Mouse (Mus musculus) kidney, adult 2 months (tissue): ENCODE results near the gene Pop5. TPM values are rescaled to one million over a fixed set of nuclear protein-coding genes. Genes with fewer than 3 reads are reported as not detected.

ENCODE experiments used
- DNase-seq: peaks from one replicate; pipeline ENCODE4 v3.0.0; 2021
- H3K27ac ChIP-seq: fragments of 200-500 bp; 2 replicates; pipeline ENCODE4 v1.5.1; 2012; ENCODE audit warnings: low read depth, low read length, control low read depth, inconsistent platforms; ENCODE audit not compliant: insufficient read depth
- H3K27me3 ChIP-seq: fragments of 200-500 bp; replicated peaks from 2 replicates; pipeline ENCODE4 v1.6.1; 2012; ENCODE audit warnings: mild to moderate bottlenecking, moderate library complexity, low read length, inconsistent platforms; ENCODE audit not compliant: control insufficient read depth, insufficient read depth
- H3K36me3 ChIP-seq: fragments of 200-500 bp; 2 replicates; pipeline ENCODE4 v1.6.1; 2012; ENCODE audit warnings: mild to moderate bottlenecking, moderate library complexity, low read length, inconsistent platforms; ENCODE audit not compliant: control insufficient read depth, insufficient read depth
- H3K4me1 ChIP-seq: fragments of 200-500 bp; 2 replicates; pipeline ENCODE4 v1.6.1; 2011; ENCODE audit warnings: low read length; ENCODE audit not compliant: control insufficient read depth, insufficient read depth
- H3K4me3 ChIP-seq: fragments of 200-500 bp; 2 replicates; pipeline ENCODE4 v1.5.1; 2011; ENCODE audit warnings: mild to moderate bottlenecking, low read depth, low read length, control low read depth; ENCODE audit not compliant: insufficient read depth
- CTCF ChIP-seq: fragments of 200-500 bp; conservative IDR thresholded peaks from 2 replicates; pipeline ENCODE4 v1.5.1; 2011; ENCODE audit warnings: low read depth, mild to moderate bottlenecking, control low read depth, low read length, moderate library complexity, mixed read lengths; ENCODE audit not compliant: insufficient read depth, insufficient read length
- POLR2A ChIP-seq: fragments of 200-500 bp; IDR thresholded peaks from one replicate; pipeline ENCODE4 v1.6.1; 2011; ENCODE audit warnings: low read depth, low read length, control low read depth
- WGBS: fragments of 180-500 bp; shearing (Covaris S2); methylation state at CpG from one replicate; pipeline ENCODE4 v1.1.7; 2018; 5-methylcytosine and 5-hydroxymethylcytosine counted together
- polyA plus RNA-seq: library from polyadenylated mRNA; depleted of rRNA; stranded (reverse); fragments of >200 nt; gene quantifications from 2 replicates; pipeline ENCODE4 v1.2.3, GENCODE M21; 2012

Pop5 gene
- polyA plus RNA-seq, 1 experiment = 132 TPM

GRCm38 (mm10) chr5:115232516-115232915 lies 3.1 kb upstream of the Pop5 start:
- Histone ChIP-seq H3K4me1 (no peaks in the 10 kb centered on the region; the same call in 1 of the 2 replicates), H3K27me3 (no peaks in the 10 kb centered on the region), H3K4me3 (no peak overlapping the region), H3K27ac (no peak overlapping the region), H3K36me3 (no peaks in the 10 kb centered on the region)
- 52% methylated on average over 6 of the region's 6 CpGs for WGBS
- no peak for TF ChIP-seq POLR2A
- no peak for TF ChIP-seq CTCF
- no peak for DNase-seq

DNA sequence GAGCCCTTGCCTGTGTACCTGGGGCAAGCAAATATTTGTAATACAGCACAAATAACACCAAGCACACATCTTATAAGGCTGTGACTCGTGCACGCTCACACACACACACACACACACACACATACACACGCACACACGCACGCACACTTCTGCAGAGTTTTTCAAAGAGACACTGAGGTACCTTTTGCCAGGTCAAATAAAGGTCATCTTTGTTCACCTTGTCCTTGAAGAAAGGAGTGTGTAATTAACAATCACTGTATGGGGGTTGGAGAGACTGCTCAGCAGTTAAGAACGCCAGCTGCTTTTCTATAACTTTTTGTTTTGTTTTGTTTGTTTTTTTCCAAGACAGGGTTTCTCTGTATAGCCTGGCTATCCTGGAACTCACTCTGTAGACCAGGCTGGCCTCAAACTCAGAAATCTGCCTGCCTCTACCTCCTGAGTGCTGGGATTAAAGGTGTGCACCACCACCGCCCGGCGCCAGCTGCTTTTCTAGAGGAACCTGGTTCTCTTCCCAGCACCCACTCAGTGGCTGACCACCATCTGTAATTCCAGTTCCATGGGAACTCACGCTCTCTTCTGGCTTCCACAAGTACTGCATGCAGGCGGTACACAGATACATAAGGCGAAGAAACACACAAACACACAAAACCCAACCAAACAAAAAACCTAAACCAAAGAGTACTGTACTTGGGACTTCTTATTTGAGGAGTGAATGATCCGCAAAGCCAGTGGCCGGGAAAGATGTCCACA lies 2.4 kb upstream of the Pop5 start:
- WGBS = 94% methylated on average over 14 of the region's 14 CpGs
- H3K36me3 ChIP-seq = no peaks in the 10 kb centered on the region
- no peak overlapping the region for H3K27ac ChIP-seq
- no peaks in the 10 kb centered on the region; the same call in 1 of the 2 replicates for H3K4me1 ChIP-seq
- DNase-seq = no peak
- TF ChIP-seq CTCF = no peak
- no peak for TF ChIP-seq POLR2A
- no peaks in the 10 kb centered on the region for H3K27me3 ChIP-seq
- H3K4me3 ChIP-seq = no peak overlapping the region

DNA sequence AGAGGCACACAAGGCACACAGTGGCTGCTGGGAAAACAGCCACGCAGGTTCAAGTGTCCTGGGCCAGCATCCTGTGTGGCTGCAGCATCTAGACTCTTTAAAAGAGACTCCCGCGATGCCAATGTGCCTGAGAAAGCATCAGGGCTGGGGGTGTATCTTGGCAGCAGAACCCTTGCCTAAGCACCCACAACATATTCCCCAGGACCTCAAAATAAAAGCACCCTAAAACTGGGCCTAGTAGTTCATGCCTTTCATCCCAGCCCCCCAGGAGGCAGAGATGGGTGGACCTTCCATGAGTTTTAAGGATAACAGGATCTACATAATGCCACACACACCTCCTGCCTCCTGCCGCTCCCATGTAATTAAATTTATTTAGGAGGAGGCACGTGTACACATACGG lies 1.1 kb upstream of the Pop5 start:
- no peaks in the 10 kb centered on the region for H3K36me3 ChIP-seq
- DNase-seq = no peak
- no peak overlapping the region for H3K27ac ChIP-seq
- TF ChIP-seq POLR2A (no peak), CTCF (no peak)
- H3K27me3 ChIP-seq = no peaks in the 10 kb centered on the region
- H3K4me3 ChIP-seq = no peak overlapping the region
- no peaks in the 10 kb centered on the region; the same call in 1 of the 2 replicates for H3K4me1 ChIP-seq
- 92% methylated on average over 6 of the region's 6 CpGs for WGBS

- Histone ChIP-seq H3K36me3 (no peaks in the 10 kb centered on the region), H3K4me1 (no peaks in the 10 kb centered on the region; the same call in 1 of the 2 replicates), H3K27ac (peak overlapping the region; percentile 9; the same call in 1 of the 2 replicates), H3K27me3 (no peaks in the 10 kb centered on the region), H3K4me3 (peak overlapping the region; percentile 26)
- TF ChIP-seq CTCF (no peak), POLR2A (no peak)
- WGBS = 4% methylated on average over 45 of the region's 45 CpGs
- peak; percentile 67 for DNase-seq
These were observed 289 bp upstream of the Pop5 start for GRCm38 (mm10) chr5:115235323-115235771.

DNA sequence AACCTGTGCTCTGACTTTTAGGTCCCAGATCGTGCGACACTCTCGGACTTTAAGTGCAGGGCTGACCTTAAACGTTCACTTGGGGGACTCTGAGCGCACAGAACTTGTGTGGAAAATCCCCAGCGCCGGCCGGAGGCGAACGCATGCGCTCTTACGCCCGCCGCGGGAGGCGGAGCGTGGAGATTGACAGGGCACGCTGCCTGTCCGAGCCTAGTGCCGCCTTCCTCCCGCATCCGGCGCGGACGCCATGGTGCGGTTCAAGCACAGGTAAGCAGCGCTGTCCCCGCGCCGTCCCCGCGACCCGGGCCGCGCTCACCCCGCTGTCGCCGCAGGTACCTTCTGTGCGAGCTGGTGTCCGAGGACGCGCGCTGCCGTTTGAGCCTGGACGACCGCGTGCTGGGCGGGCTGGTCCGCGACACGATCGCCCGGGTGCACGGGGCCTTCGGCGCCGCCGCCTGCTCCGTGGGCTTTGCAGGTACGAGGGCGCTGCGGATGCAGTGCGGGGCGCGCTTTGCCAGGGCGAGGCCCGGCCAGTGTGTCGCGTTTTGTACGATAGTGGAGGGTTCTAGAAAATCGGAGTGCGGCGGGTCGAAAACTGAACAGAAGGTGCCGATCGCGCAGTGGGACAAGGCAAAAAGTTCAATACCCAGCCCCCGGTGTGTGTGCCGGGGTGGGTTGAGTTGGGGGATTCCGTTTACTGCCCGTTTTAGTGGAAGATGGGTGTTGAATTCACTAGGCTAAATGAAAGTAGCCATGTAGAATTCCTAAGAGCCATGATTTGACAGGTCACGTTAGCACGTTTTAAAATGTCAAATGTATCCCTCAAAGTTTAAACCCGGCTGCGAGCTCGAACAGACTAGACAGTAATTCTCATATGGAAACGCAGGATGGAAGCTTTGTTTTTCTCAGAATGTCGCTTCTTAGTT lies 2.4 kb downstream of the Pop5 start:
- H3K27ac ChIP-seq = peak overlapping the region; percentile 95
- H3K27me3 ChIP-seq = no peaks in the 10 kb centered on the region
- under 1% methylated on average over 88 of the region's 88 CpGs for WGBS
- DNase-seq = peak; percentile 97
- TF ChIP-seq CTCF = no peak
- peak; percentile 78 for TF ChIP-seq POLR2A
- no peaks in the 10 kb centered on the region; the same call in 1 of the 2 replicates for H3K4me1 ChIP-seq
- no peaks in the 10 kb centered on the region; the same call in none of the 2 replicates for H3K36me3 ChIP-seq
- H3K4me3 ChIP-seq = peak overlapping the region; percentile 97

DNA sequence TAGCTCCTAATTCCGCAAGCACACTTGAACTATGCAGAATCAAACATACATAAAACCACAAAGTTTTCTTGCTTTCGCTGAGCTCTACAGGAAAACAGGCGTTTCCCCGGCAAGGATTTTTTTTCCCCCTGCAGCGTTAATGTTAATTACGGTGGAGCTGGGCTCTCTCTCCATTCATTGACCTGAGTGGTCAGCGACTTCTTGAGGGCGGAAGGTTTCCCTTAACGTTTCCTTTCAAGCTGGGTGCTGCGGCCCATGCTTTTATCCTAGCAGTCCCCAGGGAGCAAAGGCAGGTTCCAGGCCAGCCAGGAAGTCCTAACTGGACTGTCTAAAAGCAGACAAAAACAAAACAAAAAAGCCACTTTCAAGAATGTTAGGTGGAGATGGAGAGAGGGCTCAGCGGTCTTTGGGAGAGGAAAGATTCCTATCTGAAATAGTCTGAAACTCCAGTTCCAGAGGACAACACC lies 3.1 kb downstream of the Pop5 start:
- WGBS = 5% methylated on average over 11 of the region's 11 CpGs
- no peak for TF ChIP-seq CTCF
- TF ChIP-seq POLR2A = no peak
- H3K4me1 ChIP-seq = no peaks in the 10 kb centered on the region; the same call in 1 of the 2 replicates
- no peaks in the 10 kb centered on the region for H3K27me3 ChIP-seq
- peak overlapping the region; percentile 97 for H3K4me3 ChIP-seq
- peak; percentile 63 for DNase-seq
- H3K27ac ChIP-seq = no peak overlapping the region
- peaks cover 2% of the 10 kb centered on the region for H3K36me3 ChIP-seq

- no peak overlapping the region for H3K4me3 ChIP-seq
- TF ChIP-seq POLR2A = no peak
- no peak for TF ChIP-seq CTCF
- H3K27me3 ChIP-seq = no peaks in the 10 kb centered on the region
- peaks cover 2% of the 10 kb centered on the region for H3K36me3 ChIP-seq
- no peaks in the 10 kb centered on the region; the same call in 1 of the 2 replicates for H3K4me1 ChIP-seq
- H3K27ac ChIP-seq = no peak overlapping the region
- DNase-seq = no peak
- 62% methylated on average over 11 of the region's 11 CpGs for WGBS
These were observed 4.6 kb downstream of the Pop5 start for GRCm38 (mm10) chr5:115240191-115240590.
